Mouse (Mus musculus) embryo, embryonic 10.5 days (tissue): Measurements from ENCODE around the gene Mfsd12.

Experiments used
- DNase-seq: peaks from one replicate; pipeline ENCODE4 v3.0.0-alpha.2; 2015; ENCODE audit warnings: low spot score

Mfsd12 gene

GRCm38 (mm10) chr10:81356352-81356990 lies 820 bp upstream of the Mfsd12 start:
- DNase-seq = no peak

- no peak for DNase-seq
Measured at GRCm38 (mm10) chr10:81358209-81358608, 918 bp downstream of the Mfsd12 start.

GRCm38 (mm10) chr10:81358841-81359240 lies 1.6 kb downstream of the Mfsd12 start:
- DNase-seq = no peak

- DNase-seq = no peak
Measured at GRCm38 (mm10) chr10:81360721-81361120, 3.4 kb downstream of the Mfsd12 start.

GRCm38 (mm10) chr10:81362336-81362949 lies 5.2 kb downstream of the Mfsd12 start:
- DNase-seq = no peak

- DNase-seq = no peak
Measured at GRCm38 (mm10) chr10:81363436-81364346, 6.4 kb downstream of the Mfsd12 start.

GRCm38 (mm10) chr10:81364666-81365065 lies 7.4 kb downstream of the Mfsd12 start:
- DNase-seq = no peak

GRCm38 (mm10) chr10:81365073-81365472 lies 7.8 kb downstream of the Mfsd12 start:
- DNase-seq = no peak

- peak; percentile 82 for DNase-seq
Measured at GRCm38 (mm10) chr10:81365672-81366476, 8.6 kb downstream of the Mfsd12 start, which contains the start of gene 4930404N11Rik. Gene 4930404N11Rik, minus strand, starts transcription at chr10:81365816.

- no peak for DNase-seq
Measured at GRCm38 (mm10) chr10:81366477-81367206, 9.4 kb downstream of the Mfsd12 start.

- DNase-seq = no peak
Measured at GRCm38 (mm10) chr10:81367207-81367495, 9.9 kb downstream of the Mfsd12 start.

GRCm38 (mm10) chr10:81375322-81375721 lies 18.0 kb downstream of the Mfsd12 start:
- no peak for DNase-seq

- no peak for DNase-seq
Measured at GRCm38 (mm10) chr10:81376561-81377361, 19.5 kb downstream of the Mfsd12 start.

GRCm38 (mm10) chr10:81377362-81377664 lies 20.0 kb downstream of the Mfsd12 start:
- no peak for DNase-seq

GRCm38 (mm10) chr10:81377793-81378552 lies 20.7 kb downstream of the Mfsd12 start, which contains the start of gene Fzr1:
Gene Fzr1, minus strand, starts transcription at chr10:81378516.
- DNase-seq = no peak

GRCm38 (mm10) chr10:81378553-81379182 lies 21.4 kb downstream of the Mfsd12 start:
- peak; percentile 100 for DNase-seq

- DNase-seq = no peak
Measured at GRCm38 (mm10) chr10:81379183-81379553, 21.9 kb downstream of the Mfsd12 start.

GRCm38 (mm10) chr10:81379809-81380378 lies 22.6 kb downstream of the Mfsd12 start:
- no peak for DNase-seq

GRCm38 (mm10) chr10:81382039-81382438 lies 24.7 kb downstream of the Mfsd12 start:
- DNase-seq = no peak
